Mouse (Mus musculus) midbrain, embryonic 13.5 days (tissue): ENCODE measurements around the gene Prkra. TPM values are rescaled to one million over a fixed set of nuclear protein-coding genes. Genes with fewer than 3 reads are reported as not detected.
A peak's percentile ranks its signal among the peaks of the same experiment; 100 is the strongest.

Source experiments
- ATAC-seq: fragments of 200-750 bp; cut with Nextera tagmentation; 2 replicates; pipeline ENCODE4 v1.8.0; 2017; ENCODE audit warnings: mild to moderate bottlenecking, moderate TSS enrichment, moderate library complexity
- H3K27ac ChIP-seq: fragments of 300-500 bp; sonication (generic); 2 replicates; pipeline ENCODE4 v1.5.1; 2015; ENCODE audit warnings: inconsistent platforms, mild to moderate bottlenecking, moderate library complexity
- H3K27me3 ChIP-seq: fragments of 300-500 bp; sonication (generic); 2 replicates; pipeline ENCODE4 v1.6.1; 2015; ENCODE audit warnings: mild to moderate bottlenecking, inconsistent platforms
- H3K36me3 ChIP-seq: fragments of 300-500 bp; sonication (generic); 2 replicates; pipeline ENCODE4 v1.6.1; 2015; ENCODE audit warnings: mild to moderate bottlenecking, inconsistent platforms
- H3K4me1 ChIP-seq: fragments of 300-500 bp; sonication (generic); replicated peaks from 2 replicates; pipeline ENCODE4 v1.6.1; 2015; ENCODE audit warnings: inconsistent platforms
- H3K4me2 ChIP-seq: fragments of 300-500 bp; sonication (generic); replicated peaks from 2 replicates; pipeline ENCODE4 v1.6.1; 2015; ENCODE audit warnings: moderate library complexity, mild to moderate bottlenecking, inconsistent platforms
- H3K4me3 ChIP-seq: fragments of 300-500 bp; sonication (generic); replicated peaks from 2 replicates; pipeline ENCODE4 v1.5.1; 2015; ENCODE audit warnings: mild to moderate bottlenecking, inconsistent platforms
- H3K9ac ChIP-seq: fragments of 300-500 bp; sonication (generic); replicated peaks from 2 replicates; pipeline ENCODE4 v1.6.1; 2015; ENCODE audit warnings: mild to moderate bottlenecking, inconsistent platforms
- H3K9me3 ChIP-seq: fragments of 300-500 bp; sonication (generic); 2 replicates; pipeline ENCODE4 v1.6.1; 2016; ENCODE audit warnings: mild to moderate bottlenecking, inconsistent platforms
- WGBS: fragments of 180-500 bp; shearing (Covaris S2); methylation state at CpG from one replicate; pipeline ENCODE4 v1.1.7; 2015; 5-methylcytosine and 5-hydroxymethylcytosine counted together
- polyA plus RNA-seq: library from polyadenylated mRNA; unstranded; fragments of >200 nt; fragmentation: Nextera tagmentation; extraction: Ambion mirVana; gene quantifications from 2 replicates; pipeline ENCODE4 v1.2.1, GENCODE M21; 2015

Prkra gene
- polyA plus RNA-seq, 1 experiment from 2014 or later, result 105 TPM

DNA sequence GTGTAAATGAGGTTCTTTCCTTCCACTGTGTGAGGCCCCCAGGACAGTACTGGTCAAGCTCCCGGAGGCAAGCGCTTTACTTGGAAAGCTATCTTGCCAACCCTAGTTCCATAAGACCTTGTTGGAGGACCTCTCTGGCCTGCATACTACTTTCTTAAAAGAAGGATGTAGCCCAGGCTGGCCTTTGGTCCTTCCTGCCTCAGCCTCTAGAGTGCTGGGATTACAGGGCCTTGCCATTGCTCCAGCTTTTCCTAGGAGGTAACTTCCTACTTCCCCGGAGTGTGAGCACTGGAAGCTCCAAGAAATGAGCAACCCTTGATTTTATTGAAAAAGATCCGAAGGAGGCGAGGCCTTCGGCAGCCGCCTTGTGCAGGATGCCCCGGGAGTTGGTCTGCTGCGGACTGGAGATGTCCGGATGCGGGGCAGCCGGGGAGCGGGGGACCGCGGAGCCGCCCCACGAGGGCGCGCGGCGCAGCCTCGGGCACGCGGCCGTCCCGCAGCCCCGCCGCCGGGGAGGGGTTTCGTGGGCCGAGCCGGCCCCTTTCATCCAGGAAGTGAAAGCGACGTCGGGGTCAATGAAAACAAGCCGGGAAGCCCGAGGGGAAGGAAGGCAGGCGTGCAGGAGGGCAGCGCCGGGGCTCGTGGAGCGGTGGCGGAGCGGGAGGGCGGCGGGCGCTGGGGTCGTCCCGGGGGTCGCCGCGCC, 27.1 kb upstream of the Prkra start, which contains the start of gene Plekha3:
Gene Plekha3 (plus strand): TSS at position 557 of the 703 bp plus-strand sequence.
- H3K27me3 ChIP-seq, result no peaks in the 10 kb centered on the region
- ATAC-seq, result peak; percentile 77
- peaks cover under 1% of the 10 kb centered on the region; the same call in 1 of the 2 replicates for H3K36me3 ChIP-seq
- WGBS, result 4% methylated on average over 51 of the region's 52 CpGs
- H3K4me3 ChIP-seq, result peak within 1 kb of the TSS; percentile 92
- H3K4me1 ChIP-seq, result peaks cover 28% of the 10 kb centered on the region
- peak within 1 kb of the TSS; percentile 75 for H3K4me2 ChIP-seq
- H3K9me3 ChIP-seq, result no peaks in the 10 kb centered on the region
- peak within 1 kb of the TSS; percentile 82 for H3K27ac ChIP-seq
- peak within 1 kb of the TSS; percentile 88 for H3K9ac ChIP-seq

DNA sequence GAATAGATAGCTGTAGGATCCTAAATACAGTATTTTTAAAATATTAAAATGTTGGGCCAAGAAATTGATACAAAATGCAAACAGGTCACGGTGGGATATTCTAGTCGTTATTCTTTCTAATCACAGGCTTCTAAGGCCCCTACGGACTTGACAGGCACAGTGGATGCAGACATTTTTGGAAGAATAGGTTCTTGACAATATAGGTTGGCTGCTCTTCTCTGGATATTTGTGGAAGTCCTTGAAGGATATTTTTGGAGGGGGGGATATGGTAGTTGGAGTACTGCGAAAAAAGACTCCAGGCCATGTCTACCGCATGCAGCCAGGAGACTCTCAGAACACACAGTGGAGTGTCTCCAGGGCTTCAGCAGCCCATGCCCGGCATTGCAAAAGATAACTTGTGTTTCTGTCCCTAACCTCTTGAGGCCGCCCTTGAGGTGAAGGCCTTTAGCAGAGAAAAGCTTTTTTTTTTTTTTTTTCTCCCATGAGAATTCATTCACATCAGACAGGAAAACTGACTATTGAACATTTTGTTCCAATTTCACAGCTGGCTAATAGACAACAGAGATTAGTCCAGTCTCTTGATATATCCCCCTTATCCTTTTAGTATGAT, 25.8 kb upstream of the Prkra start:
- Histone ChIP-seq H3K9me3 (no peaks in the 10 kb centered on the region), H3K27ac (peak overlapping the region; percentile 76; the same call in 1 of the 2 replicates), H3K27me3 (no peaks in the 10 kb centered on the region), H3K4me1 (peaks cover 28% of the 10 kb centered on the region), H3K4me2 (peak overlapping the region; percentile 65), H3K36me3 (no peaks in the 10 kb centered on the region), H3K9ac (no peak overlapping the region), H3K4me3 (peak overlapping the region; percentile 46)
- 31% methylated on average over 7 of the region's 7 CpGs for WGBS
- no peak for ATAC-seq

DNA sequence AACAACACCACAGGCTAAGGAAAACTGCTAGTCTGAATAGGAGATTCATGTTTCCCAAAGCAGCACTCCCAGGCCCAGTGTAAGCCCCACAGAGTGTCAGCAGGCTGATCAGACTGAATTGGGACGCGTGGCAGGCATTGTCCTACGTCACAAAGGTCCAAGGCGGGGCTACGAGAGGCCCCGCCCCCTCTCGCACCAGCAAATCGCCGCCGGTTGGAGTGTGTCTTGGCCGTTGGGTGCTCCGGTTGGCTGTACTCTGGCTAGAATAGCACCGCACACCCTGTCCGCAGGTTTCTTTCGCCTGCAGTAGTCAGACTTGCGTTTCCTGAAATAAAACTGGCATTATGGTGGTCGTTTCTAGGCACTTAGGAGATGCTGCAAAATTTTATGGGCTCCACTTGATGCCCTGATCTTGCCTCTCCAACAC, 25.2 kb upstream of the Prkra start, which contains the start of gene Fkbp7:
Gene Fkbp7 (minus strand): TSS at position 151 of the 427 bp plus-strand sequence.
- Histone ChIP-seq H3K4me2 (peak within 1 kb of the TSS; percentile 65), H3K9ac (peak within 1 kb of the TSS; percentile 65), H3K27me3 (no peaks in the 10 kb centered on the region), H3K27ac (peak within 1 kb of the TSS; percentile 76), H3K4me1 (peaks cover 30% of the 10 kb centered on the region), H3K36me3 (no peaks in the 10 kb centered on the region), H3K4me3 (peak within 1 kb of the TSS; percentile 46), H3K9me3 (no peaks in the 10 kb centered on the region)
- peak; percentile 89 for ATAC-seq
- under 1% methylated on average over 17 of the region's 17 CpGs for WGBS

DNA sequence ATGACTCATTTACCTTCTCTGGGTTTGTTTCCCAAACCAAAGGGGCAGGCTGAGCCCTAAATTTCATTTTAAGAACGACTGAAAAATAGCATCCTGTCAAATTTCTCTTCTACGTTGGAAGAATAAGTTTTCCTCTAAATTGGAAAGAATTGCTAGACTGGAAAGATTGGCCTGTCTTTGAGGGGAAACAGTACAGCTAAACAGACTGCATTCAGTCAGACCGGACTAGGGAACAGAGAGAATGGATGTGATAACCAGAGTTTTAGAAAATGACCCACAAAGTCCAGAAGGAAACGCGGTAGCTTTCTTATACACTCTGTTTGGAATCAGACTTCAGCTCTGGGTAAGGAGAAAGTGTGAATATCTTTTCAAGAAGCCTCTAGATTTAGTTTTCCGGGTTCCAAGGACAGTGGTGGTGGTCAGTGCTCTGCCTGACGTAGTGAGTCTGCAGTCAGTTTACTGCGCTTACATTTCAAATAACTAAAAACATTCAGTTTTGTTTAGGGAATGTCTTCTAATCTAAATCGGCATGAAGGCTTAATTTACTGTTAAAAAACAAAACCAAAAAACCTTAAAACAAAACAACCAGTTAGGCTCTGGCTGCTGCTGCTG, 24.4 kb upstream of the Prkra start:
- no peaks in the 10 kb centered on the region for H3K36me3 ChIP-seq
- peak overlapping the region; percentile 65 for H3K4me2 ChIP-seq
- no peaks in the 10 kb centered on the region for H3K9me3 ChIP-seq
- H3K27me3 ChIP-seq, result no peaks in the 10 kb centered on the region
- peak overlapping the region; percentile 46 for H3K4me3 ChIP-seq
- WGBS, result 44% methylated on average over 9 of the region's 9 CpGs
- H3K4me1 ChIP-seq, result peaks cover 27% of the 10 kb centered on the region
- peak overlapping the region; percentile 76 for H3K27ac ChIP-seq
- ATAC-seq, result no peak
- peak overlapping the region; percentile 65 for H3K9ac ChIP-seq

DNA sequence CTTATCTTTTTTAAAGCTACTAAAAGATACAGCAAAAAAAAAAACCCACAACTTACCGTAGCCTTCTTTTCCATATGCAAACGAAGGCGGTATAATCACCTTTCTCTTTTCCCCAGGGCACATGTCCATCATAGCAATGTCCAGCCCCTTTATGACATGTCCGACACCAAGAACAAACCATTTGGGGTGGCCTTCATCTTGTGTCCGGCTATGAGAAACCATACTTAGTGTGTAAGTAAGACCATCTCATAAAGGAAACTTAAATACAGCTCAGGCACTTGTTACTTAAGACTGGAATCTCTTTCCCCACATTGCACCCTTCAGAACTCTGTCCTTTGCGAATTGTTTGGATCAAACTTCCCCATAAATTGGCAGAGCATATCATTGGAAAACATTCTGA, 23.8 kb upstream of the Prkra start:
- WGBS, result 86% methylated on average over 6 of the region's 6 CpGs

DNA sequence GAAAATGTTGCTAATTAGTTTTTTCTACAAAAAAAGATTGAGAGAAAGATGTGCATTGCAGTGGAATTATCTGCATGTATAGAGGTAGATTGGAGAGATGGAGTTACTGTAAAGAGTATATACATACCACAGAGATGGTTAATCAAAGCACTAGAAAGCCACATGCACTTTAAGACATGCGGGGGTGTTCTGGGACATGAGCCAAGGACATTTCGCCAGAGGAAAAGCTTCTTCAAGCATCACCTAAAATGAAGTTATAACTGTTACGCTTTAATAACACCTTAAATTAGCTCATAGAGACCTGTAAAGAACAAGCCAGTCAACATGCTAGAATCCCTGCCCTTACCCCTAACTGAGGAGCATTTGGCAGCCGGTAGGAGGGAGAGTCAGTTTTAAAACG, 19.4 kb upstream of the Prkra start:
- Histone ChIP-seq H3K9ac (no peak overlapping the region), H3K9me3 (no peaks in the 10 kb centered on the region), H3K4me3 (no peak overlapping the region), H3K27me3 (no peaks in the 10 kb centered on the region), H3K36me3 (peaks cover 24% of the 10 kb centered on the region), H3K27ac (no peak overlapping the region), H3K4me1 (peaks cover 10% of the 10 kb centered on the region), H3K4me2 (no peak overlapping the region)
- WGBS, result 85% methylated on average over 5 of the region's 5 CpGs
- ATAC-seq, result no peak

More for the DNA sequence above, 23.8 kb upstream of the Prkra start:
- no peak for ATAC-seq
- Histone ChIP-seq H3K36me3 (no peaks in the 10 kb centered on the region), H3K9me3 (no peaks in the 10 kb centered on the region), H3K27me3 (no peaks in the 10 kb centered on the region), H3K4me2 (peak overlapping the region; percentile 65), H3K27ac (no peak overlapping the region), H3K9ac (peak overlapping the region; percentile 65), H3K4me3 (peak overlapping the region; percentile 46), H3K4me1 (peaks cover 22% of the 10 kb centered on the region)

DNA sequence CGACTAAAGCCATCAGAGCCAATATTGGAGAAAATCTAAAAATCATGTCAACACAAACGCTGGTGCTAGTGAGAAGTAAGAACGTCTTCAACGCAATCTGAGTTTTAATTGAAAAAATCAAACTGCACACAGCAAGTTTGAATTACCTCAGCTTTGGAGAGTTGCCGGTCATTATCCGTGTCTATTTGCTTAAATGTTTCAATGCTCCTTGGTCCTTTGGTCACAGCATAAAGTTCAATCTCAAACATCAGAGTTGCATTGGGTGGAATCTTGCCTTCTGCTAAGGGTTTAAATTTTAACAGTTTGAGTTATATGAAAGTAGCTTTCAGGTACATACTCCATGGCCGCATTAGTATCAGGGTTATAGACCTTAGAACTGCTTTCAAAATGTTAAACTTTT, 17.7 kb upstream of the Prkra start:
- H3K4me2 ChIP-seq, result no peak overlapping the region
- H3K4me3 ChIP-seq, result no peak overlapping the region
- WGBS, result 96% methylated on average over 7 of the region's 7 CpGs
- no peak for ATAC-seq
- H3K9me3 ChIP-seq, result no peaks in the 10 kb centered on the region
- no peaks in the 10 kb centered on the region for H3K27me3 ChIP-seq
- peaks cover 30% of the 10 kb centered on the region for H3K36me3 ChIP-seq
- no peak overlapping the region for H3K27ac ChIP-seq
- H3K4me1 ChIP-seq, result 0 out of 2 replicates have a peak, but pooled peaks cover 2% of the 10 kb centered on the region
- H3K9ac ChIP-seq, result no peak overlapping the region

DNA sequence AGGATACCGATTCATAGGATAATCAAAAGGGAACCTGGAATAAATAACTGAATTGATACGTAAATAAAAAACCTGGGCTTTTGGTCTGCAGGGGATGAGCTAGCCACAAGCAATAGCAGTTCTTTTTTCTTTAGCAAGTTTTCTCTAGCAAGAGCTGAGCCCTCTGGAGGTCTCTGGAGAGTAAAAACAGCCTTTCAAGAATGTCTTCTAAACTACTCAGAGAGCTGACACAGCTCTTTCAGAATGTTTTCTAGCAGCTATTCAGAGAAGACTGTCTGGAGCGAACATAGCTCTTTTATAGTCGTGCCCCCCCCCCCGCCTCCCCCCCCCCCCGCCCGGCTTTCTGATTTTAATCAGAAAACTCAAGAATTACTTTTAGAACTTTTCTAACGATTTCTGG, 11.6 kb upstream of the Prkra start:
- peaks cover 23% of the 10 kb centered on the region for H3K36me3 ChIP-seq
- H3K4me1 ChIP-seq, result no peaks in the 10 kb centered on the region
- WGBS, result 52% methylated on average over 6 of the region's 8 CpGs
- no peaks in the 10 kb centered on the region for H3K27me3 ChIP-seq
- H3K4me2 ChIP-seq, result no peak overlapping the region
- ATAC-seq, result no peak
- no peak overlapping the region for H3K4me3 ChIP-seq
- no peaks in the 10 kb centered on the region for H3K9me3 ChIP-seq
- H3K27ac ChIP-seq, result no peak overlapping the region
- H3K9ac ChIP-seq, result no peak overlapping the region

DNA sequence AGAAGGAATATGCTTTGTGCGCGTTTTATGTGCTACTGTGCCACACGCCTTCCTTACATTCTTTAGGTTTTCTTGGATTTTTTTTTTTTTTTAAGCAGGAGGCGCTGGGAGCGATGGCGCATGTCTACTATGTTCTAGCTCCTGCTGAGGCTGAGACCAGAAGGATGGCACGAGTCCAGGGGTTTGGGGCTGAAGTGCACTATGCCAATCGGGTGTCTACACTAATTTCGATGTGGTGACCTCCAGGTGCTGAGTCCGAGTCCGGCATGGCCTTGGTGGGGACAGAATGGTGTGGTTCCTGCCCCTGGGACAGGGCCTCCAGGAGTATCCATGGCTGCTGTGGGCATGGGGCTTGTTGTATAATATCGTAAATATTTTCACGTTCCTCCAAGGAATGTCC, 10.7 kb upstream of the Prkra start:
- no peaks in the 10 kb centered on the region for H3K9me3 ChIP-seq
- H3K4me1 ChIP-seq, result no peaks in the 10 kb centered on the region
- ATAC-seq, result no peak
- peaks cover 15% of the 10 kb centered on the region for H3K36me3 ChIP-seq
- no peak overlapping the region for H3K9ac ChIP-seq
- WGBS, result 84% methylated on average over 13 of the region's 13 CpGs
- no peak overlapping the region for H3K27ac ChIP-seq
- no peak overlapping the region for H3K4me2 ChIP-seq
- H3K4me3 ChIP-seq, result no peak overlapping the region
- no peaks in the 10 kb centered on the region for H3K27me3 ChIP-seq

DNA sequence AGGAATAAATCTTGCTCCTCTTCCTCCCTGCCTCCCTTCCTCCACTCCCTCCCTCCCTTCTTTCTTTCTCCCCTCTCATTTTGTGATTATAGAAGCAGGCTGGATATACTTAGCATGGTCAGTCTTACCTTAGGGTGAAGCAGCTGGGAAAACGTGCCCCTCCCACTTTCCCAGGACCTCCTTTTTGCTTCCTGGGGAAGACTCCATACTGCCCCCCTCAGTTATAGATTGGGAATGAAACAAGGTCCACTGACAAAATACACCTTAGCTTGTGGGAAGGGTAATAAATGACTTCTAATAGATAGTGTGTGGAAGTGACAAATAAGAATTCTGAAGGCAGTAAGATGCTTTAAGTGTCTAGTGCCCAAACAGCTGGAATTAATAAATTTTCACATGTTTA, 8.2 kb upstream of the Prkra start:
- H3K36me3 ChIP-seq, result no peaks in the 10 kb centered on the region
- H3K4me3 ChIP-seq, result no peak overlapping the region
- H3K27ac ChIP-seq, result no peak overlapping the region
- no peaks in the 10 kb centered on the region for H3K4me1 ChIP-seq
- H3K9me3 ChIP-seq, result no peaks in the 10 kb centered on the region
- WGBS, result 6% methylated on average over 1 of the region's 1 CpGs
- H3K4me2 ChIP-seq, result no peak overlapping the region
- no peak overlapping the region for H3K9ac ChIP-seq
- no peaks in the 10 kb centered on the region for H3K27me3 ChIP-seq
- ATAC-seq, result no peak

DNA sequence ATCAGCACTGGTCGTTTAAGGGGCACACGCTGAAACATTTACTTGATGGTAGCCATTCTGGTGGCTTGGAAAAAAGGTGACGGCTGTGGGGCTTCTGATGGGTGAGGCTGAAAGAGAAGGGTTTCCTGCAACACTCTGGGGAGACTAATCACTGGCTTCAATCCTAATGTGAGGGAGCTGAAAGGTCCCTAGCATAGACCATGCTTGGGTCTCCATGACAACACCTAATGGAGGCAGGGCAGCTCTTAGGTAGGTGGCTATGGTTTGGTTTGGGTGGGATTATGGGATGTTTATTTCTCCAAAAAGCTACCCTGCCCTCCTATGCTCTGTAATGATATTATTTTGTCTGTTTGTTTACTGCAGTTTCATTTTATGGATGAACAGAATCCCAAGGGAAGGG, 7.6 kb upstream of the Prkra start:
- 78% methylated on average over 3 of the region's 3 CpGs for WGBS

DNA sequence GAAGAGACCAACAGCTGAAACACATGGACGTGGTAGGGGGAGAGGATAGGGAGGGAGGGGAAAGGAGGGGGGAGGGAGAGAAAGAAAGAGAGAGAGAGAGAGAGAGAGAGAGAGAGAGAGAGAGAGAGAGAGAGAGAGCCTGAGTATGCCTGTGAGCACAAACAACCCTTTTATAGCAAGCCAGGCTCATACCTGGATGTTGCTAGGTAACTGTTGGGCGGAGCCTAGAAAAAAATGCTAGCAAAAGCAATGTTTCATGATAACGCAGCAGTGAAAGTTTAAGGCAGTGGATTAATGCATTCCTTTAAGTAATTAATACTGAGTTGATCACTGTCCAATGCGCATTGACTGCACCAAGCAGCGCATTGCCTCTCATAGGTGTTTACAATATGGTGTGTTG, 6.8 kb upstream of the Prkra start:
- Histone ChIP-seq H3K36me3 (no peaks in the 10 kb centered on the region), H3K4me3 (no peak overlapping the region), H3K9me3 (no peaks in the 10 kb centered on the region), H3K27ac (no peak overlapping the region), H3K27me3 (no peaks in the 10 kb centered on the region), H3K4me2 (no peak overlapping the region), H3K9ac (no peak overlapping the region), H3K4me1 (no peaks in the 10 kb centered on the region)
- no peak for ATAC-seq
- 79% methylated on average over 5 of the region's 5 CpGs for WGBS

More for the DNA sequence above, 7.6 kb upstream of the Prkra start:
- ATAC-seq, result no peak
- Histone ChIP-seq H3K27ac (no peak overlapping the region), H3K27me3 (no peaks in the 10 kb centered on the region), H3K9ac (no peak overlapping the region), H3K4me3 (no peak overlapping the region), H3K4me1 (no peaks in the 10 kb centered on the region), H3K4me2 (no peak overlapping the region), H3K36me3 (no peaks in the 10 kb centered on the region), H3K9me3 (no peaks in the 10 kb centered on the region)
